Mouse (Mus musculus) cerebellum, adult 11 months (tissue): ENCODE measurements around the gene Iqca.

ENCODE experiments used
- DNase-seq: peaks from one replicate; pipeline ENCODE4 v3.0.0; 2022

The Iqca gene

DNA sequence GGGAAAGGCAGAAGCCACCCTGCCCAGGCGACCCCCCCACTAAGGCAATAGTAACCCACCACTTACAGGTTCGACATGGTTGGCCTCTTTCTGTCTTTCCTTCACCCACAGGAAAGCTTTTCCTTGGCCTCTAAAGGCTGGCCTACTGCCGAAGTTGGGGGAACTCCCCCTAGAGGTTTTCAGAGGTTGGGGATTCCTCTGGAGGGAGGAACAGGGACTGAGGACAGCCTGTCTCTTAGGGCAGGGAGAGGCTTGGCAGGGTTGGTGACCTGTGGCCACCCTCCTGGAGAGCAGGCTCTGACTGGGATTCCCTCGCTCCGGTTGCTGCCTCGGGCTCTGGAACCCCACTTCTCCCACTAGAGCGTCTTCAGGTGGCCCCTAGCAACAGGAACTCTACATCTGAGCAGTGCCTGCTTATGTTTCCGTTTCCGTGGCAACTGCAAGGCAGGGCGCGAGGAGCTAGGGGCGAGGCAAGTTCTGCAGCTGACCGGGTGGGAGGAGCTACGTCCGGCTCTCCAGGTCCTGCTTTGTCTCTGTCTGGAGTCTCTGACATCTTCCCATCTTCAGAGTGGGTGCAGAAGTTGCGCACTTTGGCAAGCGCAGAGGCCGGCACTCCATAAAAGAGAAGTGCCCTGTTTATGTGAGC, at the start of gene Iqca:
Iqca (minus strand) TSS at position 303 of the 646 bp plus-strand sequence.
- no peak for DNase-seq

DNA sequence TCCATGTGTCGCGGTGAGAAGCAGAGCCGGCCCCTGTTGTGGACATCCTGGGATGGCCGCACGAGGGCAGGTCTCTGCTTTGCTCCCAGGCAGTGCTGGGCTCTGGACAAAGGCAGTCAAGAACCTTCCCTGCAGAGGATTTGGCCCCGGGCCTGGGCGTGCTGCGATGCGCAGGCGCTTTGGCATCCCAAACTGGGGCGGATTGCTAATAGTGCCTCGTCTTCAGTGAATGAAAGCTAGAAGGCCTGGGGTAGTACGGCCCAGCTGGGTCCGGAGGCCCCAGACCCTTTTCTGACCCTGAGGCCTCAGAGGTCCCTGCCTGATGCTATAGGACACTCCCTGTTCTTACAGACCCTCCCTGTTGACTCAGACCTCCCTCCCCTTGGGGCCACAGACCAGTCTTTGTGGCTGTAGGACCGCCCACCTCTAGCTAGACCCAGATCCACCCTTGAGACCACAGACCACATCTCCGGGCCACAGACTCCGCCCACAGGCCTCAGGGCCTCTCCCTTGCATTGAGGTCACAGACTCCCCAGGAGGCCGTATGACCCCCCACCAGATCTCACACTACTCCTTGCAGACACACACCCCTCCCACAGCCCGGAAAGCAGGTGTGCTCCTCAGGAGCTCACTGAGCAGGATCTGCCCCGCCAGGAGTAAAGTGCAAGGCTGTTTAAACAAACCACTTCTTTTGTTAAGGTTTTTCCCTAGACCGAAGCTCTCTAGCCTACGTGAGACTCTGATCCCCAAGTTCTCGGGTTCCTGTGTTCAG, 49.2 kb upstream of the Iqca start:
- peak; percentile 72 for DNase-seq

DNA sequence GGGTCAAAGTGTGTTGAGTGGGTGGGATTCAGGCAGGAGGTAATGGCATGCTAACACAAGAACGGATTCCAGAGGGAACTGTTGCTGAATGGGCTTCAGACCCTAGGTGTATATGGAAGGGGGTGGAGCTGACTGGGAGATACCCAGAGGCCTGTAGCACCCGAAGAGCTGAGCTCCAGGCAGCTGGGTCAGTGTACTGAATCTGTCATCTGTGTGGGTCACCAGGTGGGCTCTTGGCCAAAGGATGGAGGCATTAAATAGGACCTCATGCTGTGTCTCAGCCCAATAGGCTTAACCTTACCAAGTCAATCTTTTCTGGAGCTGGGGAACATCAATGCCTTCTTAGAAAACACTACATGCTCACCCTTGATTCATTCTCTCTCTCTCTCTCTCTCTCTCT, 48.5 kb upstream of the Iqca start:
- no peak for DNase-seq

DNA sequence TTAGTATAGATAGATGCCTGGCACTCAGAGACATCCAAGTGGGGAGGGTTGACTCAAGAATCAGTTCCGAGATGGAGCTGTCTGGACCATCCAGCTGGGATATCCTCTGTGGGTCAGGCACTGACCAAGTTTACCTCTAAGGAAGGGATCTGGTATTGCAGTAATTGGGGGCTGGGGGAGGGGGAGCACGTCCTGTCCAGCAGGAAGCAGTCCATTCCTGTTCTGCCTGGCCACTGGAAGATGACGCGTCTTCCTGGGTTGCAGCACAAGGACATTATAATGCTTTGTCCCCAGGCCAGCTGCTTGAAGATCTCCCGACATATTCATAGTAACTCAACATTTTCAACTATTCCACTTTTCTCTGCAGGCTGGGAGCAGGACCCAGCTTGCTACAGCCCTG, 48.0 kb upstream of the Iqca start:
- DNase-seq = no peak

DNA sequence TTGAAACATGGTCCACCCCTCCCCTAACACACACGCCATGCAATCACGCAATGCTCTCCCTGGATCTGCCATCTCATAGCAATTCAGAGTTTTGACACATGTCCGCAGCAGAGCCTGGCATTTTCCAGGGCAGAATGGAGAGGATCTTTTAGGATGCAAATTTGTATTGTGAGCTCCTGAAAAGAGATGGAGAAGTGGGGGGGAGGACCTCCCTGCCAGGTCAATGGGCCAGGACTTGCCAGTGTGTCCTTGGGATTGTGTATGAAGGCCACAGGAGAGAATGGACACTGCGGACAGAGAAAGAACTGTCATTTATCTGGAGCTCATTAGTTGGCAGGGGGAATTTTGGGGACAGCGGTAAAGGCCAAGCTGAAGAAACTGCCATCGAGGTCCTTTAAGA, 35.8 kb upstream of the Iqca start:
- DNase-seq = no peak

DNA sequence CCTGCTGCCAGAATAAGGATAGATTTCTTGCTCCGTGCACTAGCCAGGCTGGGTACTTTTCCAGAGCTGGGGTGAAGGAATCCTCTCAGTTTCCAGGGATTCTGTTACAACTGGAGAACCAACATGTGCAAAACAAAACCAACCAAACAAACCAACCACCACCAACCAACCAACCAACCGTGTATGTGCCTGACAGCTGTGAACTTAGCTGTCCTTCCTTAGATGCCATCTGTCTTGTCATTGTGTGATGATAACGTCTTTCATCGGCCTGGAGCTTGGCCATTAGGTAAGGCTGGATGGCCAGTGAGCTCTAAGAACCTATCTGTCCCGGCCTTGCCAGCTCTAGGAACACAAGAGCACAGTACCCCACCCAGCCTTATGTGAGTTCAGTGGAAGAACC, 33.7 kb upstream of the Iqca start:
- DNase-seq = no peak

DNA sequence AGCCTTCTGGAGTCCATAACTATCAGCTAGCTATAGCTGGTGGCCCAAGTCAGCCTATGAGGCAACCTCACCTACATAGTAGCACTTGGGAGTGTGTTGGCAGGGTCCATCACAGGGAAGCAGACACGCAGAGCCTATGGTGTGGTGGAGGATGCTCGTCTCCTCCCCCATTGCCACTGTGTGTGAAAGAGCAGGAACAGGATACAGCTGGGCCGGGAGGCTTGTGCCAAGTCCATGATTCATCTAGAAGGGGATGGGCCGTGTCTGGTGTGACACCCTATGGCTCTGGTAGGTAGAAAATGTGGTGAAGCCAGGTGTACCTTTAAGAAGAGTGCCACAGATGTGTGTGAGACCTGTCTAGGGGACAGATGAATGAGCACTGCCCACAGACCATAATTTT, 33.0 kb upstream of the Iqca start:
- no peak for DNase-seq

DNA sequence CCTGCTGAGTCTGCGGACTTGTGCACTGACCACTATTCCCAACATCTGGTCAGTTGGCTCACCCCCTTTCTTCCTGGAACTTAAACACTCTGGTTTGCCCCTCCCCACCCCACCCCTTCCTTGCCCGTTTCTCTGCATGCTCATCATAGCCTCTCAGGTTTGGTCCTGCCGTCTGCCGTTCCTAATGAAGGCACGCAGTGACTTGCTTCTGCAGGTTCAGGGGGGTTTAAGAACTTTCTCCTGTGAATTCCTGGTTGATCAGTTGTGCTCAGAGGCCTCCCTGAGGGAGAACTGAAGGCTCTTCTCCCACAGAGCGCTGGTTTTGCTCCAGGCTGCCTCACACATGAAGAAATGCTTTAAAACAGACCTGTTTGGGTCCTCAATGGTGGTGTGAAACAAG, 30.4 kb upstream of the Iqca start:
- DNase-seq = no peak

DNA sequence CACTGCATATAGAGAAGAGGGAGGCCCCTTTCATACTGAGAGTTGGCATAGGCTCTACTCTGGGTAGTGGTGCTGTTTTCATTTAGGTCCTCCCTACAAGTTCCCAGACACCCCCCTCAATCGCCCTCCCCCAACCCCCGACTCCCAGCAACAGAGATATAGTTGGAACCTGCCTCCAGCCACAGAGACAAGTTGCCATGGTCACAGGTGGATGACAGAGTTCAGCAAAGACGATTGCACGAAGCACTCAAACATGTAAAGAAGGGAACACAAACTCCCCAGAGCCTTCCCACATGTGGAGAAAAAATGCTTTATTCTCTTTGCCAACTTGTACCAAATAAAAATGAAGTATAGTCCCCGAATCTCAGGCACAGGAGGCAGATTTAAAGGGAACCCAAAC, 29.3 kb upstream of the Iqca start:
- DNase-seq = no peak

DNA sequence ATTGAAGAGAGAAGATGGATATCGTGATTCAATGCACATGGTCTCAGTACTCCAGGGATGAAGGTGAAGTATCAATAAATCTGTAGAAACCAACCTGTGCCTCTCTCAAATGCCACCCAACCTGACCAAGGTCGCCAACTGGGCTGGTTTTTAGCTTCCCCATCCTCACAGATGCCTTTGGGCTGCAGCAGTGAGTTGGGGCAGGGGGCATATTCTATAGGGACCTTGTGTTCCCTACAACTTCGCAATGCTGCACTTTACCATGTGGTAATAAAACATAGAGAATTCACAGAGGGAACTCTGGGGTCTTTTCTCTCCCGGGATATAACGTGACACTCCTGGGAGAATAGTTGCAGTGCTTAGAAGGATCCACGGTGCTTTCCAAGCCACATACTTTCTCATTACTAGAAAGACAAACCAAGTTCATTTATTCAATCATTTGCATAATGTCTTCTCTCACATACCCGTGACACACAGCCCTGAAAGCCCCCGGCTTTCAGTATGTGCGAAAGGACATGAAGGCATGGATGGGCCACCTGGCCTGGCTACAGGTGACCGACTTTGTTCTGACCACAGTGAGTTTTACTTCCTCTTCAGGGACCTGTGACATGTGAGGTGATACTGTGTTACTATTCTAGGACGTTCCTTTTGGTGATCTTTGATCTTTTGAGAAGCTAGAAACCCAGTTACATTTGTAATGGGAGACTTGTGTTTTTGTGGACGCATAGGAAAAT, 27.9 kb upstream of the Iqca start:
- no peak for DNase-seq

DNA sequence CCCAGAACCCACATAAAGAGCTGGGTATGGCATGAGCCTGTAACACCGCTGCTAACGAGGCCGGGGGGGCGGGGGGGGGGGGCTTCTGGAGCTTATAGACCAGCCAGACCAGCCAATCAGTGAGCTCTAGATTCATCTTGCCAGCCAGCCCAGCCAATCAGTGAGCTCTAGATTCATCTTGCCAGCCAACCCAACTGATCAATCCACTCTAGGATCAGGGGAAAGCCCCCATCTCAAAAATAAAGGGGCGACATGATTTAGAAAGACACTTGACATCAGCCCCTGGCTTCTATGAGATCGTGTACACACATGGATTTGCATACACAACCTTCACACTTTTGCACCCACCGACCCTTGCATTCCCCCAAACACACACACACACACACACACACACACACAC, 27.3 kb upstream of the Iqca start:
- DNase-seq = no peak

DNA sequence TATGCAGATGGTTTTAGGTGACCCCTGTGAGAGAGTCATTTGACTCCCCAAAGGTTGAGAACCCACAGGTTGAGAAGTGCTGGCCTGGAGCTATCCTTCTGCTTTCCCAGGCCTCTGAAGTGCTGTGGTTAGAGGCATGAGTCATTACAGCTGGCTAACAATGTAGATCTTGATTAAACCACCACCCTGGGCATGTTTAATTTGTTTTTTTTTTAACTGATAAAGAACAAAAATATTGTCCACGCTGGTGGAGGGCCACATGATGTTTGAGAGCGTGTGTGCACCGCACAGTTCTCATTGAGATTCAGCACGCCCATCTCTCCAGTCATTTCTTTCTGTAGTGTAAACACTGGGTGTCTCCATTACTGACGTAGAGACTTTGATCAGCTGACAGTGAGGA, 24.8 kb upstream of the Iqca start:
- DNase-seq = no peak

DNA sequence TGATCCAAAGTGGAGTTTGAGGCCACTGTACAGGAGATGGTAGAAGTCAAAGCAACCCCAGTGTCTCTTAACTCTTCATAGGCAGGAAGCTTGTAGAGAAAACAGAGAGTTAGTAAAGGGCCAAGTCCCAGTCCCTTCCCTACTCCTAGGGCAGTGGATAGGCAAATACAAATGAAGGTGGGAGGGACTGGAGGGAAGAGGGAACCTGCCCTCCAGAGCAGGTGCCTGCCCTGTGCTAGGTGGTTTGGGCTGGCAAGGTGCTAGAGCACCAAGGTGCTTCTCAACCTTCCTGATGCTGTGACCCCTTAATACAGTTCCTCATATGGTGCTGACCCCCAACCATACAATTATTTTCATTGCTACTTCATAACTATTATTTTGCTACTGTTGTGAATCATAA, 24.4 kb upstream of the Iqca start:
- no peak for DNase-seq

DNA sequence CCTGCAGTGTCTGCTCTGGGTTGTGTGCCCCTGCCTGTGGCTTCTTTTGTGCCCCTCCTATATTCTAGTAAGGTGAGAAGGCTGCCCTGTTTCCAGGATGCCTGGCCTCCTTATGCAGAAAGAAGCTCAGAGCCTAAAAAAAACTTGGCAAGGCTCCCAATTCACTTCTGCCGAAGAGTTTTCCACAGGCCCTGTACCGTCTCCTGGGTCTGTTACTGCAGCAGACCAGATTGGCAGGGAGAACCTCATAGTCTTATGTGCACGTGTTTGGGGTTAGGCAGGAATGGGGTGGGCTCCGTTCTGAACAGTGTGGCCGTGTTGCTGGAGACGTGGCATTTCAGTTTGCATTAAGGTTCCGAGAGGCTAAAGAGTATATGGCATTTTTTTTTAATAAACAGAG, 23.0 kb upstream of the Iqca start:
- DNase-seq = no peak

DNA sequence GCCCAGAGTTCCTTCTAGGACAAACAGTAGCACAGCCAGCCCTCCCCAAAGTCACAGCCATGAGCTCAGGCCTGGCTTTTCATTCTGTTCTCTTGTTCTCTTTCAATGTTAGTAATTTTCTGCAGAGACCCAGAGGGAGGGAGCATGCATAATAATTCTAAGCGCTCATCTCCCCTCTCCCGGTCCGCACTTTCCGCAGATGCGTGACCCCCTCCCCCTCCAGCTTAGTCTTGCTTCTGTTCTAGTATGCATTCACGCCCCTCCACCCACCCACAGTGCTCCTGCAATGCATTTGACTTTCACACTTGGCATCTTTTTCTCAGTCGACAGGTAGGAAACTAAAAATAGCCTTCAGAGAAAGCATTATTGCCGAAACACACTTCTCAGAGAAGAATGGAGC, 21.1 kb upstream of the Iqca start:
- DNase-seq = no peak

DNA sequence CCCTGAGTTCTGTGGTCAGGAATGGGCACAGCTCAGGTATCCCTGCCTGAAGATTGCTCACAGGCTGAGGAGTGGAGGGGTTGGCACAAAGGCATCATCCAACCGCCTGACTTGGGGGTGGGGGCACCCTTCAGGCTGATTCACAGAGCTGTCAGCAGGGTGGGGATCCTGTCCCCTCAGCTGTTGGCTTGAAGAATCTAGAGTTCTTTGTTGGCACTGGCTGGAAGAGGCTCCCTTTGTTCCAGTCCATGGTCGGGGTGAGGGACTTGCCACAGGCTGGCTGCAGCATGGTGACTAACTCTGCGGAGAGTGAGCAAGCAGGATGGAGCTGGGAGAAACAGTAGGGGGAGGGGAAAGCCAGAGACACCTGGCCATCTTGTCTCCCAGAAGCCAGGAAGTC, 11.1 kb upstream of the Iqca start:
- DNase-seq = no peak

DNA sequence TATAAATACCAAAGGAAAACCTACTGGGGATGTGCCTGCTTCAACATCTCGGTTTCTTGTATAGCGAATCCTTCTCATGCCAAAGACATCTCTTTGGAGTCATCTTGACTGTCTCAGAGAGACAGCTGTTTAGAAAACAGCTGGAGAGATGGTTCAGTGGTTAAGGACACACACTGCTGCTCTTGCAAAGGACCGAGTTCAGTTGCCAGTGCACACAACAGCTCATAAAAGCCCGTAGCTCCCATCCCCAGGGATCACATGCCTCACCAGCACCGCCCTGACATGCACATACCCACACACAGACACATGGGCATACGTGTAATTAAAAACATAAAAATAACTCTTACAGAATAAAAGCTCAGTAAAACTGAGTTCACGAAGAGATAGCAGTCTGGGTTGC, 10.0 kb upstream of the Iqca start:
- no peak for DNase-seq

DNA sequence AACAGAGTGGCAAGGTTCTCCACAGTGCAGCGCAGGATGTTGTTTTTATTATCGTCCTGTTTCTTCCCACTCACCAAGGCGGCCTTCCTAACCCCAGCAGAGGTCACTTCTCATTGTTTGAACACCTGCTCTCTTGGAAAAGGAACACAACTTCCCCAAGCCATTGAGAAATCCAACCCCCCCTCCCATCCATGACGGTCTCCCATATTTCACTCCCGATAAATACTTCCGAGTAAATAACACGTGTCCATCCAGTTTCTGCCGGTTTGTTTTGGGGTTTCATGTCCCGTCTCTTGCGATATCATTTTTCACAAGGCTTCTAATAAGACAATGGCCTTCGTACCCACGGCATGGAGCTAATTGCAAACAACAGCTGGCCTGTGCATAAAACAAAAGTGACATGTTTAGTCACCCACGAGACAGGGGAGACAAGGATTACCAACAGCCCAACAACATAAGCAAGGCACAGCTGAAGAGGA, 9.2 kb upstream of the Iqca start:
- no peak for DNase-seq

DNA sequence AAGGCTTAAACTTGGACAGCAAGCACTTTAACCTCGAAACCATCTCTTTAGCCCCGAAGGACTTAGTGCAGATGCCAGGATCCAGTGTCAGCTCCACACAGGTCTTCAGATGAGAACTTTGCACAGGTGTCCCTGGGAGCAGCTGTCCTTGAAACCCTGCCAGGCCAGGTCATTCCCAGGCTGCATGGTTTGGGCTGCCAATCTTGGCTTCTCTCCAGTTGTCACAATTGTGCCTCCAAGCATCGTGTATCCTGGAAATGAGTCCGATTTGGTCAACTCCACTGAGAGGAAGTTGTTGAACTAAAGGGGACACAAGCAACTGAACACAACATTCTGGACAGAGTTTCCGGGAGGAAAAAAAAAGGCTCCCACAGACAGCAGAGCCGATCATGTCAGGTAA, 8.4 kb upstream of the Iqca start:
- no peak for DNase-seq

DNA sequence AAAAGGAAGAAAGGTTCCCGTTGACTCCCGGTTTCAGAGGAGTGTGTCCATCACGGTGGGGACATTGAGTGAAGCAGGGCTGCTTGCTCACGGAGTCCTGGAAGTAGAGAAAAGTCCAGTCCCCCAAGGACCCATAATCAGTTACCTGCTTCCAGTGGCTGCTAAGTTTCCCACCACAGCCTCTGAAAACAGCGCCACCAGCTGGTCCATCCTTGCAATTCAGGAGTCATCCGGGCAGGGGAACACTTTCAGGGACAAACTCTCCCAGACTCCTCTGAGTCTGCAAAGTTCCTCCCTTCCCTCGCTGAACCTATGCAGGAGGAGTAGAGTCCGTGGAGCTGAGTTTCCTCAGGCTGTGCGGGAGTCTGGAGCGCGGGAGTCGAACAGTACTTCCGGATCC, 6.7 kb upstream of the Iqca start:
- DNase-seq = no peak

DNA sequence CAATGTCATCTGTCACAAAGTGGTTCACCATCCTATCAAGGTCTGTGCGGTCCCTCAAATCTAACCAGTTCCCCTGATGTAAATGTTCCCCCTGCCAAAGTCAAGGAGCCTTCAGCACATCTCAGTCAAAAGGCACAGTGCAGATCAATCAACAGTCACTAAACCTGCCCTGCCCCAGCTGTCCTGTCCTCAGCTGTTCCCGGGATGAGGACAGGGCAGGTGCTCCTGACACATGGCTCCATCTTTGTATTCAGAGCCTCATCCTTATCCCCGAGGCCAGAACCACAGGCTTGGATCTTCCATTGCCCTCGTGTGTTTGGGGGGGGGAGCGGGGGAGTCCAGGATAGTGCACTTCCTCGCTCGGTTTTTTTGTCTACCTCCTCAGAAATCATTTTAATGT, 3.4 kb upstream of the Iqca start:
- DNase-seq = no peak

DNA sequence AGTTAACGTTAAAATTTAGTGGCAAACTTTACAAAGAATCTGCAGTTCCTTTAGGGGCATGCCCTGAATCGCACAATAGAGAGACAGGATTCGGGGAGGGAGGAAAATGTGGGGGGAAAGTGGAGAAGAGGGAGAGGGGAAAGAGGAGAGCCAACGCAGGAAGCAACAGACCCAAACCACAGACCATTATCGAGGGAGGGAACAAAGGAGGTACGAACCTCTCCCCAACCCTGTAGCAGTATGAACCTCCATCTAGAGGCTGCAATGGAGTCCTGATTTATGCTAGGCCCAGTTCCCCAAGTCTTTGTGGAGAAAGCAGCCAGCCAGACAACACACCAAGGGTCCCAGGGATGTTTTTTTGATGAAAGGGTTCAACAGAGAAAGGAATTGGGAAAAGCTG, 586 bp upstream of the Iqca start:
- no peak for DNase-seq

DNA sequence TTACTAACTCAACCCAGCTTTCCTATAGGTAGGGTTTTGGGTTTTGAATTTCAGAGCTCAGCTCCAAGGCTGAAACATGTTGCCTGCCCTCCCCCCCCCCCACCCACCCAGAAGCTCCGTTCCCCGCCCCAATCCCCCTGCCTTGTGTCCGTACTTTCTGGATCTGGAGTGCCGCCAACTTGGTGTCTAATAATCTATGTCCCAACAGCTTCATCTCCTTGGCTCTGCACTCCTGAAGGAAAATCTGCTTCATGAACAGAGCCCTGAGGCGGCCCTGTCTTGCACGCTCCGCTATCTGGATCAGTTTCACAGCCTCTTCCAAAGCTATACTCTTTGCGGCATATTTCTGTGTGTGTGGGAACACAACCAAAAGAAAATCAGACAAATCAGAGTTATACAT, 13.5 kb downstream of the Iqca start:
- DNase-seq = no peak

DNA sequence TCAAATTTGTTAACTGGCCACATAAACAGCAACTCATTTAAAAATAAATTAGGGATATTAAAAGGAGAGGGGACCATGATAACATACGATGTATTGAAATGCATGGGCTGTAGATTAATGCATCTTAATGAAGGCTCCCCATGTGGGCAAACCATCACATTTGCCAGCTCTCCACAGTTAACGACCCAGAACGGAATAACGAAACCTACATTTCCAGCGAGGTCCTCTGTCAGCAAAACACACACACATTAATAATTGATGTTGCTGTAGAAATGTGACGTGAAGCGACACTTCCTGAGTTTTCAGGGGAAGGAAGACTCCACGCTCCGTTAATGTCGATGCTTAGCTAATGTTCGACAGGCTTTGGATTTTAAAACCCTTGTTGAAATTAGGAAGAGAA, 20.8 kb downstream of the Iqca start:
- DNase-seq = no peak
